Mouse (Mus musculus): Measurements from ENCODE around the gene Slc39a11.

DNA sequence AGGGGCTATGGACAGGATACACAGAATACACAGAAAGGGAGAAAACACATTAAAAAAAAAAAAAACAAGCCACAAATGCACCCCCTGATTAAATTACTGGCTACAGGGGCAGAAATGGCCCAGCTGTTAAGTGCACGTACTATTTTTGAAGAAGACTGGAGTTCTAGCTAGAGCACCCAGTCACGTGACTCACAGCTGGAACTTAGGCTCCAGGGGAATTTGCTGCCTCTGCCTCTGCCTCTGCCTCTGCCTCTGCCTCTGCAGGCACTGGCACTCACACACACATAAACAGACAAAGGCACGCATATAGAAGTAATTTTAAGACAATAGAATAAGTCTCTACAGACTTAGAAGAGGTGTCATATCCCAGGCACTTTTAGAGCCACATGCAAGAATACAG, 224.4 kb downstream of the Slc39a11 start:
- no peak for TF ChIP-seq TAL1 (IDR thresholded peaks at IDR 0.05; ENCODE audit: low read length)
- TF ChIP-seq GATA1 (IDR thresholded peaks at IDR 0.05; ENCODE audit: low read length), result no peak
